Mouse (Mus musculus) kidney, embryonic 15.5 days (tissue): ENCODE results near the gene Creld2. TPM values are rescaled to one million over a fixed set of nuclear protein-coding genes. Genes with fewer than 3 reads are reported as not detected.
A peak's percentile ranks its signal among the peaks of the same experiment; 100 is the strongest.

Experiments
- ATAC-seq: fragments of 200-750 bp; cut with Nextera tagmentation; replicated peaks from 2 replicates; pipeline ENCODE4 v1.8.0; 2017; ENCODE audit warnings: moderate TSS enrichment; ENCODE audit not compliant: low FRiP score
- H3K27ac ChIP-seq: fragments of 300-500 bp; sonication (generic); 2 replicates; pipeline ENCODE4 v1.5.1; 2015; ENCODE audit warnings: mild to moderate bottlenecking, inconsistent platforms
- H3K27me3 ChIP-seq: fragments of 300-500 bp; sonication (generic); 2 replicates; pipeline ENCODE4 v1.6.1; 2015; ENCODE audit warnings: inconsistent platforms
- H3K36me3 ChIP-seq: fragments of 300-500 bp; sonication (generic); 2 replicates; pipeline ENCODE4 v1.6.1; 2015; ENCODE audit warnings: inconsistent platforms
- H3K4me1 ChIP-seq: fragments of 300-500 bp; sonication (generic); 2 replicates; pipeline ENCODE4 v1.6.1; 2015; ENCODE audit warnings: inconsistent platforms
- H3K4me2 ChIP-seq: fragments of 300-500 bp; sonication (generic); 2 replicates; pipeline ENCODE4 v1.6.1; 2015; ENCODE audit warnings: moderate library complexity, mild to moderate bottlenecking, inconsistent platforms
- H3K4me3 ChIP-seq: fragments of 300-500 bp; sonication (generic); replicated peaks from 2 replicates; pipeline ENCODE4 v1.5.1; 2015; ENCODE audit warnings: mild to moderate bottlenecking, inconsistent platforms
- H3K9ac ChIP-seq: fragments of 300-500 bp; sonication (generic); 2 replicates; pipeline ENCODE4 v1.6.1; 2015; ENCODE audit warnings: mild to moderate bottlenecking, inconsistent platforms
- H3K9me3 ChIP-seq: fragments of 300-500 bp; sonication (generic); replicated peaks from 2 replicates; pipeline ENCODE4 v1.6.1; 2016; ENCODE audit warnings: inconsistent platforms
- WGBS: fragments of 180-500 bp; shearing (Covaris S2); methylation state at CpG from one replicate; pipeline ENCODE4 v1.1.7; 2015; ENCODE audit warnings: mixed read lengths; 5-methylcytosine and 5-hydroxymethylcytosine counted together
- polyA plus RNA-seq: library from polyadenylated mRNA; unstranded; fragments of >200 nt; fragmentation: Nextera tagmentation; extraction: Ambion mirVana; gene quantifications from 2 replicates; pipeline ENCODE4 v1.2.1, GENCODE M21; 2015

Creld2 gene
- polyA plus RNA-seq, 1 experiment from 2014 or later: 104 TPM

DNA sequence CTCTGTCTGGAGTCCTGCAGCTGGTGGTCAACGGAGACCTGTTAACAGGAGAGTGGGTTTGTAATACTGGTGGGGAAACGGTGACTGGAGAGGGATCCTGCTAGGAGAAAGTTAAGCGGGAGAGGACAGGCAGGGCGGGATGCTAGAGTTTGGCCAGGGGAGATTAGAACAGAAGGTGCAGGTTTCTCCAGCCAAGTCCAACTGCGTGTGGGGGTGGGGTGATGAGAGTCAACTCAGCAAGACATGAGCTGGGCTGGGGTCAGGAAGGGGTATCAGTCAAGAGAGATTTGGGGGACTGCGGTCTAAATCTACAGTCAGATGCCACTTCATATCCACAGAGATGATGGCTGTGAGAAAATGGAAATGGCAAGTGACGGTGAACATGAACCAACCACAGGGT is 25.5 kb downstream of the Creld2 start:
- Histone ChIP-seq H3K9ac (no peak overlapping the region), H3K27ac (no peak overlapping the region), H3K4me1 (peaks cover 11% of the 10 kb centered on the region), H3K9me3 (no peaks in the 10 kb centered on the region), H3K27me3 (no peaks in the 10 kb centered on the region), H3K4me2 (no peak overlapping the region), H3K4me3 (no peak overlapping the region), H3K36me3 (no peaks in the 10 kb centered on the region)
- ATAC-seq: no peak
- 93% methylated on average over 7 of the region's 7 CpGs for WGBS

- Histone ChIP-seq H3K4me2 (no peak overlapping the region), H3K27me3 (no peaks in the 10 kb centered on the region), H3K4me3 (no peak overlapping the region), H3K27ac (no peak overlapping the region), H3K9me3 (no peaks in the 10 kb centered on the region), H3K9ac (no peak overlapping the region), H3K4me1 (peaks cover 26% of the 10 kb centered on the region), H3K36me3 (no peaks in the 10 kb centered on the region)
- WGBS: 100% methylated on average over 1 of the region's 1 CpGs
- no peak for ATAC-seq
These were observed 29.2 kb downstream of the Creld2 start for GRCm38 (mm10) chr15:88848661-88849060.

- Histone ChIP-seq H3K36me3 (no peaks in the 10 kb centered on the region), H3K27me3 (no peaks in the 10 kb centered on the region), H3K27ac (no peak overlapping the region), H3K9ac (no peak overlapping the region), H3K4me1 (peaks cover 34% of the 10 kb centered on the region), H3K9me3 (no peaks in the 10 kb centered on the region), H3K4me2 (no peak overlapping the region), H3K4me3 (no peak overlapping the region)
- 89% methylated on average over 2 of the region's 2 CpGs for WGBS
- no peak for ATAC-seq
These were observed 30.2 kb downstream of the Creld2 start for GRCm38 (mm10) chr15:88849621-88850020.

GRCm38 (mm10) chr15:88850146-88850826 is 30.8 kb downstream of the Creld2 start:
- Histone ChIP-seq H3K4me2 (no peak overlapping the region), H3K9me3 (no peaks in the 10 kb centered on the region), H3K4me3 (no peak overlapping the region), H3K27ac (peak overlapping the region; percentile 85), H3K36me3 (no peaks in the 10 kb centered on the region), H3K4me1 (peaks cover 40% of the 10 kb centered on the region), H3K9ac (no peak overlapping the region), H3K27me3 (no peaks in the 10 kb centered on the region)
- peak; percentile 14; the same call in 1 of the 2 replicates for ATAC-seq
- 62% methylated on average over 10 of the region's 10 CpGs for WGBS

DNA sequence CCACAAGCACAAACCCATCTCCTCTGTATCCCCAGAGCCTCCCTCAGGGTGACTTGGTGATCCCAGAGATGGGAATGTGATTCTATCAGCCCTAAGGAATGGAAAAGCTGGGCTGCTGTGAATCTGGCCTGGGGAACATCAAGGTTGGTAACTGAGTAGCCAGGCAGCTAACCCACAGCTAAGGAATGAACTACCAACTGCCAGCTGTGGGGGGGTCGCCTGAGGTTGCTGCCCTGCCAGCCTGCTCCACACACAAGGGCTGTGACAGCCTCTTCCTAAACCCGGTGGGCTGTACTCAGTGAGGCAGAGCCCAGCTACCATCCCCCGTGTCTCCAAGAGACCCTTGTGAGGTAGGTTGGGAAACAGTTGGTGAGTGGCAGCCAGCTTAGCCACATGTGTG is 31.6 kb downstream of the Creld2 start:
- ATAC-seq: 0 out of 2 replicates have a peak, but pooled peaks have one; percentile 10
- Histone ChIP-seq H3K27ac (peak overlapping the region; percentile 85), H3K27me3 (no peaks in the 10 kb centered on the region), H3K36me3 (no peaks in the 10 kb centered on the region), H3K4me3 (no peak overlapping the region), H3K9ac (no peak overlapping the region), H3K4me2 (0 out of 2 replicates have a peak overlapping the region, but pooled peaks have one; percentile 9), H3K4me1 (peaks cover 48% of the 10 kb centered on the region), H3K9me3 (no peaks in the 10 kb centered on the region)
- 34% methylated on average over 3 of the region's 3 CpGs for WGBS

DNA sequence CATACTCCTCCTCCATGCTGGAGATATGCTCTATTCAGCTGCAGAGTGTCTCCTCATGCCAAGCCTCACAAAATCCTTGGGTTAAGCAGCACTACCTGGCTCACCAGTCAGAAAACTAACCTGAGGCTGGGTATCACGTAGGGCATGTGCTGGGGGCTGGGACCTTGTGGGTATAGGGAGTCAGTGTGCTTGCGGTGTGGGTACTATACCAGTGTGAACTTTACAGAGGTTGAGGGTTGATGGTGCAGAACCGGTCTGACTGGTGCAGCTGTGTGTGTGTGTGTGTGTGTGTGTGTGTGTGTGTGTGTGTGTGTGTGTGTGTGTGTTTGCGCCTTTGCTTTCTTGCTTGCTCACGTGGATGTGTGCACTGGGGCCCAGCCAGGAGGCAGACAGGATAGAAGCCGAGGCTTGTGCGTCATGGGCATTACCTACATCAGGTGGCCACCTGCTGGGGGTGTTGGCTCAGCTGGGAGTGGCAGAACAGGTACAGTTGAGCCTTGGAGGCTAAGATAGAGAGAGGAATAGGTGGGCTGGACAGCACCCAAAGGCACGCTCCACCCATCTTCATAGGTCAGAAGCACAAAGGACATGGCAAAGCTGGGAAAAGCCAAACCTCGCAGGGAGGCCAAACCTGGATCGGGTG is 32.2 kb downstream of the Creld2 start:
- H3K4me3 ChIP-seq: no peak overlapping the region
- H3K9me3 ChIP-seq: no peaks in the 10 kb centered on the region
- H3K27me3 ChIP-seq: no peaks in the 10 kb centered on the region
- WGBS: 59% methylated on average over 10 of the region's 10 CpGs
- H3K4me2 ChIP-seq: 0 out of 2 replicates have a peak overlapping the region, but pooled peaks have one; percentile 9
- H3K4me1 ChIP-seq: peaks cover 48% of the 10 kb centered on the region
- peak overlapping the region; percentile 85 for H3K27ac ChIP-seq
- no peak overlapping the region for H3K9ac ChIP-seq
- no peaks in the 10 kb centered on the region for H3K36me3 ChIP-seq
- peak; percentile 72 for ATAC-seq

GRCm38 (mm10) chr15:88853106-88853505 is 33.7 kb downstream of the Creld2 start:
- no peaks in the 10 kb centered on the region for H3K36me3 ChIP-seq
- WGBS: 93% methylated on average over 9 of the region's 9 CpGs
- H3K27me3 ChIP-seq: no peaks in the 10 kb centered on the region
- H3K4me3 ChIP-seq: no peak overlapping the region
- no peak for ATAC-seq
- no peak overlapping the region for H3K4me2 ChIP-seq
- no peak overlapping the region for H3K9ac ChIP-seq
- no peaks in the 10 kb centered on the region for H3K9me3 ChIP-seq
- no peak overlapping the region for H3K27ac ChIP-seq
- peaks cover 48% of the 10 kb centered on the region for H3K4me1 ChIP-seq

GRCm38 (mm10) chr15:88854119-88854968 is 34.9 kb downstream of the Creld2 start:
- ATAC-seq: peak; percentile 50
- H3K27ac ChIP-seq: peak overlapping the region; percentile 69
- 43% methylated on average over 6 of the region's 6 CpGs for WGBS
- H3K4me3 ChIP-seq: no peak overlapping the region
- no peaks in the 10 kb centered on the region for H3K9me3 ChIP-seq
- H3K4me2 ChIP-seq: peak overlapping the region; percentile 30; the same call in 1 of the 2 replicates
- H3K4me1 ChIP-seq: peaks cover 48% of the 10 kb centered on the region
- H3K27me3 ChIP-seq: no peaks in the 10 kb centered on the region
- no peak overlapping the region for H3K9ac ChIP-seq
- no peaks in the 10 kb centered on the region for H3K36me3 ChIP-seq

- H3K27ac ChIP-seq: peak overlapping the region; percentile 69
These were observed 35.8 kb downstream of the Creld2 start for GRCm38 (mm10) chr15:88854969-88855830.

GRCm38 (mm10) chr15:88855896-88856417 is 36.5 kb downstream of the Creld2 start:
- Histone ChIP-seq H3K27ac (no peak overlapping the region), H3K9ac (no peak overlapping the region)
- WGBS: 75% methylated on average over 6 of the region's 6 CpGs

More at GRCm38 (mm10) chr15:88854969-88855830, 35.8 kb downstream of the Creld2 start:
- no peak overlapping the region for H3K4me3 ChIP-seq
- H3K9me3 ChIP-seq: no peaks in the 10 kb centered on the region
- H3K4me1 ChIP-seq: peaks cover 45% of the 10 kb centered on the region
- H3K36me3 ChIP-seq: no peaks in the 10 kb centered on the region
- no peaks in the 10 kb centered on the region for H3K27me3 ChIP-seq
- no peak overlapping the region for H3K9ac ChIP-seq
- WGBS: 66% methylated on average over 15 of the region's 15 CpGs
- H3K4me2 ChIP-seq: no peak overlapping the region
- ATAC-seq: no peak

GRCm38 (mm10) chr15:88856613-88857012 is 37.2 kb downstream of the Creld2 start:
- no peak for ATAC-seq

More at GRCm38 (mm10) chr15:88855896-88856417, 36.5 kb downstream of the Creld2 start:
- no peak for ATAC-seq
- no peak overlapping the region for H3K4me3 ChIP-seq
- H3K36me3 ChIP-seq: no peaks in the 10 kb centered on the region
- H3K27me3 ChIP-seq: no peaks in the 10 kb centered on the region
- no peaks in the 10 kb centered on the region for H3K9me3 ChIP-seq
- H3K4me1 ChIP-seq: peaks cover 38% of the 10 kb centered on the region
- H3K4me2 ChIP-seq: no peak overlapping the region

More at GRCm38 (mm10) chr15:88856613-88857012, 37.2 kb downstream of the Creld2 start:
- 80% methylated on average over 5 of the region's 5 CpGs for WGBS
- no peak overlapping the region for H3K4me3 ChIP-seq
- H3K27me3 ChIP-seq: no peaks in the 10 kb centered on the region
- no peak overlapping the region for H3K27ac ChIP-seq
- H3K4me2 ChIP-seq: no peak overlapping the region
- H3K36me3 ChIP-seq: no peaks in the 10 kb centered on the region
- no peak overlapping the region for H3K9ac ChIP-seq
- H3K9me3 ChIP-seq: no peaks in the 10 kb centered on the region
- peaks cover 36% of the 10 kb centered on the region for H3K4me1 ChIP-seq
